Mouse (Mus musculus): Measurements from ENCODE around the gene Smurf1.

The Smurf1 gene

GRCm38 (mm10) chr5:144954432-144954831 is 11.2 kb downstream of the Smurf1 start:
- DNase-seq (ENCODE audit: low spot score in 2 of 2) = no peak

- DNase-seq (ENCODE audit: low spot score in 2 of 2) = no peak
Observed at GRCm38 (mm10) chr5:144952592-144952991, 13.1 kb downstream of the Smurf1 start.

GRCm38 (mm10) chr5:144950428-144951051 is 15.1 kb downstream of the Smurf1 start:
- peak in 1 of 2 experiments; percentile 37 for DNase-seq (ENCODE audit: low spot score in 2 of 2)

- peak in 1 of 2 experiments; percentile 48 for DNase-seq (ENCODE audit: low spot score in 2 of 2)
Observed at GRCm38 (mm10) chr5:144949856-144950255, 15.8 kb downstream of the Smurf1 start.

GRCm38 (mm10) chr5:144948422-144948821 is 17.2 kb downstream of the Smurf1 start:
- DNase-seq (ENCODE audit: low spot score in 2 of 2) = no peak

- no peak for DNase-seq (ENCODE audit: low spot score in 2 of 2)
Observed at GRCm38 (mm10) chr5:144948002-144948401, 17.6 kb downstream of the Smurf1 start.

- DNase-seq (ENCODE audit: low spot score in 2 of 2) = peak; percentile 70 to 71
Observed at GRCm38 (mm10) chr5:144946032-144946431, 19.6 kb downstream of the Smurf1 start.

GRCm38 (mm10) chr5:144944932-144945331 is 20.7 kb downstream of the Smurf1 start:
- DNase-seq (ENCODE audit: low spot score in 2 of 2) = peak in 1 of 2 experiments; percentile 29

GRCm38 (mm10) chr5:144944370-144944769 is 21.3 kb downstream of the Smurf1 start:
- no peak for DNase-seq (ENCODE audit: low spot score in 2 of 2)

GRCm38 (mm10) chr5:144943346-144943745 is 22.3 kb downstream of the Smurf1 start:
- DNase-seq (ENCODE audit: low spot score in 2 of 2) = no peak

- DNase-seq (ENCODE audit: low spot score in 2 of 2) = peak in 1 of 2 experiments; percentile 42
Observed at GRCm38 (mm10) chr5:144942431-144942830, 23.2 kb downstream of the Smurf1 start.

- DNase-seq (ENCODE audit: low spot score in 2 of 2) = no peak
Observed at GRCm38 (mm10) chr5:144940904-144941303, 24.7 kb downstream of the Smurf1 start.

GRCm38 (mm10) chr5:144937304-144937703 is 28.3 kb downstream of the Smurf1 start:
- peak; percentile 55 to 74 for DNase-seq (ENCODE audit: low spot score in 2 of 2)

- no peak for DNase-seq (ENCODE audit: low spot score in 2 of 2)
Observed at GRCm38 (mm10) chr5:144933486-144933885, 32.2 kb downstream of the Smurf1 start.

- no peak for DNase-seq (ENCODE audit: low spot score in 2 of 2)
Observed at GRCm38 (mm10) chr5:144931841-144932240, 33.8 kb downstream of the Smurf1 start.

GRCm38 (mm10) chr5:144928856-144929713 is 36.6 kb downstream of the Smurf1 start:
- no peak for DNase-seq (ENCODE audit: low spot score in 2 of 2)

- no peak for DNase-seq (ENCODE audit: low spot score in 2 of 2)
Observed at GRCm38 (mm10) chr5:144926275-144926674, 39.4 kb downstream of the Smurf1 start.

GRCm38 (mm10) chr5:144923351-144923750 is 42.3 kb downstream of the Smurf1 start:
- peak; percentile 54 to 67 for DNase-seq (ENCODE audit: low spot score in 2 of 2)

GRCm38 (mm10) chr5:144919790-144920189 is 45.9 kb downstream of the Smurf1 start:
- DNase-seq (ENCODE audit: low spot score in 2 of 2) = no peak

- no peak for DNase-seq (ENCODE audit: low spot score in 2 of 2)
Observed at GRCm38 (mm10) chr5:144919194-144919593, 46.5 kb downstream of the Smurf1 start.

GRCm38 (mm10) chr5:144918204-144918603 is 47.4 kb downstream of the Smurf1 start:
- DNase-seq (ENCODE audit: low spot score in 2 of 2) = no peak

GRCm38 (mm10) chr5:144917172-144917571 is 48.5 kb downstream of the Smurf1 start:
- DNase-seq (ENCODE audit: low spot score in 2 of 2) = no peak

- no peak for DNase-seq (ENCODE audit: low spot score in 2 of 2)
Observed at GRCm38 (mm10) chr5:144915828-144916227, 49.8 kb downstream of the Smurf1 start.

Data from right cerebral cortex, postnatal 10 days (tissue).